Mouse (Mus musculus) myocyte (in vitro differentiated cells): Measurements from ENCODE around the gene Agtrap.

Source experiments
- CEBPB ChIP-seq: IDR thresholded peaks from 2 replicates; pipeline ENCODE4 v1.6.1; 2011; ENCODE audit warnings: mild to moderate bottlenecking, moderate library complexity; ENCODE audit not compliant: poor library complexity, insufficient read depth, severe bottlenecking
- E2F4 ChIP-seq: IDR thresholded peaks from one replicate; pipeline ENCODE4 v1.6.1; 2011; ENCODE audit warnings: mild to moderate bottlenecking, control low read depth, moderate library complexity; ENCODE audit not compliant: insufficient read depth
- MAX ChIP-seq: IDR thresholded peaks from one replicate; pipeline ENCODE4 v1.6.1; 2011; ENCODE audit warnings: low read depth, mild to moderate bottlenecking, control low read depth
- MYOD1 ChIP-seq, 3 experiments: IDR thresholded peaks; one replicate each; pipeline ENCODE4 v1.6.1; 2011; ENCODE audit warnings: control low read depth in 2 of 3, low read depth in 2 of 3, mild to moderate bottlenecking in 2 of 3, moderate library complexity in 1 of 3; ENCODE audit not compliant: insufficient read length in 2 of 3, control insufficient read depth in 1 of 3
- POLR2A ChIP-seq: IDR thresholded peaks from one replicate; pipeline ENCODE4 v1.6.1; 2011; ENCODE audit warnings: low read depth, mild to moderate bottlenecking, control low read depth, moderate library complexity; ENCODE audit not compliant: insufficient read length
- REST ChIP-seq: IDR thresholded peaks from one replicate; pipeline ENCODE4 v1.6.1; 2011; ENCODE audit warnings: mild to moderate bottlenecking, control low read depth, moderate library complexity; ENCODE audit not compliant: insufficient read depth, insufficient read length
- SRF ChIP-seq: IDR thresholded peaks from one replicate; pipeline ENCODE4 v1.6.1; 2011; ENCODE audit warnings: low read depth; ENCODE audit not compliant: control insufficient read depth, insufficient read length
- TCF12 ChIP-seq: IDR thresholded peaks from one replicate; pipeline ENCODE4 v1.6.1; 2011; ENCODE audit warnings: mild to moderate bottlenecking, control low read depth; ENCODE audit not compliant: poor library complexity, insufficient read depth, severe bottlenecking

GRCm38 (mm10) chr4:148038079-148038599 lies 49.7 kb downstream of the Agtrap start:
- TF ChIP-seq TCF12 (no peak), POLR2A (no peak), MYOD1 (IDR thresholded peaks at IDR 0.05; ENCODE audit: control insufficient read depth in 1 of 3, insufficient read length in 2 of 3, low read depth in 2 of 3) (peak in 1 of 3 experiments; percentile 18), CEBPB (no peak), SRF (no peak), REST (no peak), E2F4 (no peak), MAX (no peak)
